Mouse (Mus musculus) kidney, adult 11 months (tissue): ENCODE measurements around the gene Fam129a.

Source experiments
- DNase-seq: peaks from one replicate; pipeline ENCODE4 v3.0.0; 2022

Fam129a gene

GRCm38 (mm10) chr1:151754028-151754489, 183.1 kb downstream of the Fam129a start:
- peak; percentile 36 for DNase-seq

- DNase-seq = peak; percentile 100
These were observed 184.1 kb downstream of the Fam129a start, which contains the start of gene Edem3 for GRCm38 (mm10) chr1:151754881-151755659. Gene Edem3 (plus strand): TSS chr1:151755371.

- DNase-seq = no peak
These were observed 184.9 kb downstream of the Fam129a start for GRCm38 (mm10) chr1:151755660-151756424.

GRCm38 (mm10) chr1:151756425-151756728, 185.4 kb downstream of the Fam129a start:
- DNase-seq = no peak

- no peak for DNase-seq
These were observed 187.3 kb downstream of the Fam129a start for GRCm38 (mm10) chr1:151758301-151758700.

GRCm38 (mm10) chr1:151758991-151759390, 188.0 kb downstream of the Fam129a start:
- no peak for DNase-seq

GRCm38 (mm10) chr1:151764236-151764635, 193.2 kb downstream of the Fam129a start:
- no peak for DNase-seq

- no peak for DNase-seq
These were observed 195.2 kb downstream of the Fam129a start for GRCm38 (mm10) chr1:151766166-151766565.

GRCm38 (mm10) chr1:151766976-151767654, 196.1 kb downstream of the Fam129a start:
- no peak for DNase-seq

DNA sequence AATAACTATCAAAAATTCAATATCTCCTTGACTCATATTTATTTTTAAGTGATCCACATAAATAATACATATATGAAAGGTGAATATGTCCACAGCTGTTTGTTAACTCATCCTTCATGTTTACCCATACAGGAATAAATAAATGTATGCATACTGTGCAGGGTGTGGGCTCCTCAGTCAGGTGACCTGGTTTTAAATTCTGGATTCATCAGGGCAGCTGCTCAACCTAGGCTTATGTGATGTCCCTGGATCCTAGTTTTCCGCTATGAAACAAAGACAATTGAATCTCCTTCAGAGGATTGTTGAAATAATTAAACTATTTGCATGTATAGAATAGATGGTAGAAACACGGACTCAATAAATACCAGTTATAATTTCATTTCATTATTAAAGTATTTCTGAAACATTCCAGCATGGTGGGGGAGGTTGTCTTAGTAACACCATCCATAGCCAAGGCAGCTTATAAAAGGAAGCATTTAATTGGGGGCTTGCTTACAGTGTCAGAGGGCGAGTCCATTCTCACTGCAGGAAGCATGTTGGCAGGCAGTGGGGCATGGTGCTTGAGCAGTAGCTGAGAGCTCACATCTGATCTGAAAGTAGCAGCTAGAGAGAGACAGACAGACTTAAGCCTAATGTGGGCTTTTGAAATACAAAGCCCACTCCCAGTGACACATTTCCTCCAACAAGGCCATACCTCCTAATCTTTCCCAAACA, 198.4 kb downstream of the Fam129a start:
- no peak for DNase-seq
